Mouse (Mus musculus) liver, postnatal 0 days (tissue): ENCODE data around the gene Sec14l3.

ENCODE experiments used
- CTCF ChIP-seq: sonication (generic); IDR thresholded peaks from 2 replicates; pipeline ENCODE4 v1.5.1; 2016; ENCODE audit warnings: antibody characterized with exemption, low read depth
- EP300 ChIP-seq: IDR thresholded peaks from 2 replicates; pipeline ENCODE4 v1.6.1; 2016; ENCODE audit warnings: antibody characterized with exemption, low read depth, mild to moderate bottlenecking

DNA sequence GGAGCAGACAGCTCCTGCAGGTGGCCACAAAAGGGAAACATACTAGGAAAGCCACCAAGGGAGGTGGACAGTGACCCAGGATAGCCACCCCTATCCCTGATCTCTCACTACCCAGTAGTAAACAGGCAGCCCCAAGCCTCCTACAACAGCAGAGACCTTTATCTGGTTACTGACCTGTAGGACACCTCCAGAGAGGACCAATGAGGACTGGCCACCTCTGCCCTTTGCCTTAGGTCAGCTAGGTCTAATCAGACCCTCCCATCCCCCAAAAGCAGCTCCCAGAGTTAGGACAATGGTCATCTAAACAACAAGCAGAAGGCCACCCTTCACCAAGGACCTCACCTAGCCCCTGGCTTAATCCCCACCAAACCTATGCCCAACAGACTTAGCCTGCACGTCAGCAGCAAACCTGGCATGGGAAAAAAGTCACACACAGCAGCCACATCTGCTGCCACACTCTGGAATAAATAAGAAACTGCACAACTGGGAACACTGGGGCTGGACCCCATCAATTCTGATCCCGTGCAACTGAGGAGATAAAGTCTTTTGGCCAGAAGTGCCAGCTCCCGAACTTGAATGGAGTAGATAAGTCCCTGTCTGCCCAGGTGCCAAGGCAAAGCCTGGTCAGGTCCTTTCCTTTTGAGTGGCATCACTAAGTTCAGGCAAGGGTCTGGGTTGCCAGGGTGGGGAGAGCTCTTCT lies 52.9 kb downstream of the Sec14l3 start:
- TF ChIP-seq CTCF (peak; percentile 41; the same call in 1 of the 2 replicates), EP300 (no peak)
